Mouse (Mus musculus): ENCODE measurements around the gene Rilp. TPM values are rescaled to one million over a fixed set of nuclear protein-coding genes. Genes with fewer than 3 reads are reported as not detected.

Gene Rilp
- polyA plus RNA-seq, 1 experiment from 2014 or later: 1.0 TPM

GRCm38 (mm10) chr11:75534286-75535033 is 24.6 kb downstream of the Rilp start:
- H3K9me3 ChIP-seq (ENCODE audit: control insufficient read depth, low read length): no peaks in the 10 kb centered on the region
- 0 out of 2 replicates have a peak overlapping the region, but pooled peaks have one; percentile 1 for H3K4me3 ChIP-seq (replicated peaks; ENCODE audit: low read depth, low read length)
- DNase-seq: no peak
- 0 out of 2 replicates have a peak overlapping the region, but pooled peaks have one; percentile 7 for H3K9ac ChIP-seq (replicated peaks; ENCODE audit: low read length)
- WGBS: 43% methylated on average over 4 of the region's 4 CpGs
- H3K4me1 ChIP-seq (ENCODE audit: control insufficient read depth, insufficient read depth, low read length): peaks cover 32% of the 10 kb centered on the region
- peak overlapping the region; percentile 100 for H3K4me2 ChIP-seq (ENCODE audit: low read length)
- H3K27ac ChIP-seq (replicated peaks; ENCODE audit: low read depth, low read length): no peak overlapping the region; the same call in 1 of the 2 replicates
- H3K36me3 ChIP-seq (ENCODE audit: control insufficient read depth, insufficient read depth, low read length): no peaks in the 10 kb centered on the region
- H3K27me3 ChIP-seq (ENCODE audit: control insufficient read depth, insufficient read depth, low read length): no peaks in the 10 kb centered on the region
- ATAC-seq (ENCODE audit: low FRiP score, low TSS enrichment): no peak

GRCm38 (mm10) chr11:75535106-75535795 is 25.4 kb downstream of the Rilp start:
- Histone ChIP-seq H3K4me1 (ENCODE audit: control insufficient read depth, insufficient read depth, low read length) (peaks cover 32% of the 10 kb centered on the region), H3K27ac (replicated peaks; ENCODE audit: low read depth, low read length) (no peak overlapping the region)

GRCm38 (mm10) chr11:75536255-75537024 is 26.5 kb downstream of the Rilp start:
- Histone ChIP-seq H3K9me3 (ENCODE audit: control insufficient read depth, low read length) (no peaks in the 10 kb centered on the region), H3K36me3 (ENCODE audit: control insufficient read depth, insufficient read depth, low read length) (no peaks in the 10 kb centered on the region), H3K9ac (replicated peaks; ENCODE audit: low read length) (no peak overlapping the region), H3K4me3 (replicated peaks; ENCODE audit: low read depth, low read length) (no peak overlapping the region), H3K27me3 (ENCODE audit: control insufficient read depth, insufficient read depth, low read length) (no peaks in the 10 kb centered on the region), H3K4me1 (ENCODE audit: control insufficient read depth, insufficient read depth, low read length) (peaks cover 36% of the 10 kb centered on the region), H3K4me2 (ENCODE audit: low read length) (no peak overlapping the region), H3K27ac (replicated peaks; ENCODE audit: low read depth, low read length) (no peak overlapping the region)
- no peak for DNase-seq
- ATAC-seq (ENCODE audit: low FRiP score, low TSS enrichment): no peak
- 88% methylated on average over 12 of the region's 12 CpGs for WGBS

More at GRCm38 (mm10) chr11:75535106-75535795, 25.4 kb downstream of the Rilp start:
- Histone ChIP-seq H3K27me3 (ENCODE audit: control insufficient read depth, insufficient read depth, low read length) (no peaks in the 10 kb centered on the region), H3K36me3 (ENCODE audit: control insufficient read depth, insufficient read depth, low read length) (no peaks in the 10 kb centered on the region), H3K4me3 (replicated peaks; ENCODE audit: low read depth, low read length) (no peak overlapping the region), H3K9me3 (ENCODE audit: control insufficient read depth, low read length) (no peaks in the 10 kb centered on the region), H3K9ac (replicated peaks; ENCODE audit: low read length) (peak overlapping the region; percentile 16; the same call in 1 of the 2 replicates), H3K4me2 (ENCODE audit: low read length) (peak overlapping the region; percentile 100)
- ATAC-seq (ENCODE audit: low FRiP score, low TSS enrichment): no peak
- DNase-seq: no peak
- WGBS: 68% methylated on average over 13 of the region's 13 CpGs

GRCm38 (mm10) chr11:75537025-75537414 is 27.1 kb downstream of the Rilp start:
- 91% methylated on average over 8 of the region's 8 CpGs for WGBS
- no peaks in the 10 kb centered on the region for H3K27me3 ChIP-seq (ENCODE audit: control insufficient read depth, insufficient read depth, low read length)
- no peak overlapping the region for H3K4me3 ChIP-seq (replicated peaks; ENCODE audit: low read depth, low read length)
- H3K27ac ChIP-seq (replicated peaks; ENCODE audit: low read depth, low read length): no peak overlapping the region
- H3K9ac ChIP-seq (replicated peaks; ENCODE audit: low read length): no peak overlapping the region
- ATAC-seq (ENCODE audit: low FRiP score, low TSS enrichment) (no peak), DNase-seq (no peak)
- H3K36me3 ChIP-seq (ENCODE audit: control insufficient read depth, insufficient read depth, low read length): no peaks in the 10 kb centered on the region
- H3K9me3 ChIP-seq (ENCODE audit: control insufficient read depth, low read length): no peaks in the 10 kb centered on the region
- no peak overlapping the region for H3K4me2 ChIP-seq (ENCODE audit: low read length)
- H3K4me1 ChIP-seq (ENCODE audit: control insufficient read depth, insufficient read depth, low read length): peaks cover 36% of the 10 kb centered on the region

GRCm38 (mm10) chr11:75537491-75538183 is 27.7 kb downstream of the Rilp start:
- Histone ChIP-seq H3K27me3 (ENCODE audit: control insufficient read depth, insufficient read depth, low read length) (no peaks in the 10 kb centered on the region), H3K9ac (replicated peaks; ENCODE audit: low read length) (no peak overlapping the region), H3K4me1 (ENCODE audit: control insufficient read depth, insufficient read depth, low read length) (peaks cover 36% of the 10 kb centered on the region), H3K4me3 (replicated peaks; ENCODE audit: low read depth, low read length) (no peak overlapping the region), H3K4me2 (ENCODE audit: low read length) (no peak overlapping the region), H3K27ac (replicated peaks; ENCODE audit: low read depth, low read length) (peak overlapping the region; percentile 37), H3K9me3 (ENCODE audit: control insufficient read depth, low read length) (no peaks in the 10 kb centered on the region), H3K36me3 (ENCODE audit: control insufficient read depth, insufficient read depth, low read length) (no peaks in the 10 kb centered on the region)
- no peak for DNase-seq
- ATAC-seq (ENCODE audit: low FRiP score, low TSS enrichment): no peak
- 44% methylated on average over 11 of the region's 11 CpGs for WGBS

GRCm38 (mm10) chr11:75538184-75538969 is 28.5 kb downstream of the Rilp start:
- Histone ChIP-seq H3K4me2 (ENCODE audit: low read length) (no peak overlapping the region), H3K27me3 (ENCODE audit: control insufficient read depth, insufficient read depth, low read length) (no peaks in the 10 kb centered on the region), H3K4me3 (replicated peaks; ENCODE audit: low read depth, low read length) (no peak overlapping the region), H3K9ac (replicated peaks; ENCODE audit: low read length) (no peak overlapping the region), H3K9me3 (ENCODE audit: control insufficient read depth, low read length) (no peaks in the 10 kb centered on the region), H3K4me1 (ENCODE audit: control insufficient read depth, insufficient read depth, low read length) (peaks cover 29% of the 10 kb centered on the region), H3K36me3 (ENCODE audit: control insufficient read depth, insufficient read depth, low read length) (peaks cover 4% of the 10 kb centered on the region; the same call in 1 of the 2 replicates), H3K27ac (replicated peaks; ENCODE audit: low read depth, low read length) (peak overlapping the region; percentile 37)
- 70% methylated on average over 9 of the region's 9 CpGs for WGBS
- no peak for ATAC-seq (ENCODE audit: low FRiP score, low TSS enrichment)
- no peak for DNase-seq

- H3K27ac ChIP-seq (replicated peaks; ENCODE audit: low read depth, low read length): no peak overlapping the region
- peaks cover 7% of the 10 kb centered on the region; the same call in 1 of the 2 replicates for H3K36me3 ChIP-seq (ENCODE audit: control insufficient read depth, insufficient read depth, low read length)
- no peak overlapping the region for H3K4me3 ChIP-seq (replicated peaks; ENCODE audit: low read depth, low read length)
- no peaks in the 10 kb centered on the region for H3K27me3 ChIP-seq (ENCODE audit: control insufficient read depth, insufficient read depth, low read length)
- no peak overlapping the region for H3K9ac ChIP-seq (replicated peaks; ENCODE audit: low read length)
- ATAC-seq (ENCODE audit: low FRiP score, low TSS enrichment) (no peak), DNase-seq (no peak)
- H3K4me2 ChIP-seq (ENCODE audit: low read length): no peak overlapping the region
- peaks cover 26% of the 10 kb centered on the region for H3K4me1 ChIP-seq (ENCODE audit: control insufficient read depth, insufficient read depth, low read length)
- no peaks in the 10 kb centered on the region for H3K9me3 ChIP-seq (ENCODE audit: control insufficient read depth, low read length)
- 92% methylated on average over 13 of the region's 13 CpGs for WGBS
These were observed 29.0 kb downstream of the Rilp start for GRCm38 (mm10) chr11:75538970-75539299.

- no peak overlapping the region for H3K4me3 ChIP-seq (replicated peaks; ENCODE audit: low read depth, low read length)
- H3K27ac ChIP-seq (replicated peaks; ENCODE audit: low read depth, low read length): no peak overlapping the region
- no peak overlapping the region for H3K4me2 ChIP-seq (ENCODE audit: low read length)
- H3K9ac ChIP-seq (replicated peaks; ENCODE audit: low read length): no peak overlapping the region
- WGBS: 78% methylated on average over 8 of the region's 8 CpGs
- no peak for DNase-seq
- peaks cover 16% of the 10 kb centered on the region for H3K4me1 ChIP-seq (ENCODE audit: control insufficient read depth, insufficient read depth, low read length)
- no peaks in the 10 kb centered on the region for H3K9me3 ChIP-seq (ENCODE audit: control insufficient read depth, low read length)
- no peaks in the 10 kb centered on the region for H3K27me3 ChIP-seq (ENCODE audit: control insufficient read depth, insufficient read depth, low read length)
- no peak for ATAC-seq (ENCODE audit: low FRiP score, low TSS enrichment)
- H3K36me3 ChIP-seq (ENCODE audit: control insufficient read depth, insufficient read depth, low read length): peaks cover 17% of the 10 kb centered on the region
These were observed 30.3 kb downstream of the Rilp start for GRCm38 (mm10) chr11:75540209-75540608.

Data from midbrain, embryonic 14.5 days (tissue).